Mouse (Mus musculus) layer of hippocampus, postnatal 36 days (tissue): ENCODE measurements at regions not wholly inside any gene's neighbourhood (a gene's known extent, or its start where the extent isn't known, plus 50 kb on each side); places are given as distances from the start of the nearest gene placed in this dataset.

ENCODE experiments used
- DNase-seq, 2 experiments: peaks; one replicate each; pipeline ENCODE4 v3.0.0; 2022

GRCm38 (mm10) chr2:110426881-110427280 lies 63.9 kb upstream of the Fibin start:
- DNase-seq, result no peak

- DNase-seq, result no peak
Observed at GRCm38 (mm10) chr2:110452694-110453093, 89.7 kb upstream of the Fibin start.

GRCm38 (mm10) chr2:110472307-110472995 lies 109.5 kb upstream of the Fibin start:
- DNase-seq, result no peak

- DNase-seq, result peak; percentile 47 to 52
Observed at GRCm38 (mm10) chr2:110476591-110476990, 113.6 kb upstream of the Fibin start.

- DNase-seq, result no peak
Observed at GRCm38 (mm10) chr2:110481327-110481726, 115.8 kb upstream of the Slc5a12 start.

- peak; percentile 3 to 11 for DNase-seq
Observed at GRCm38 (mm10) chr2:110486201-110486600, 110.9 kb upstream of the Slc5a12 start.

GRCm38 (mm10) chr2:110486724-110487123 lies 110.4 kb upstream of the Slc5a12 start:
- peak in 1 of 2 experiments; percentile 4 for DNase-seq

- no peak for DNase-seq
Observed at GRCm38 (mm10) chr2:110487950-110488349, 109.1 kb upstream of the Slc5a12 start.

- no peak for DNase-seq
Observed at GRCm38 (mm10) chr2:110501786-110502185, 95.3 kb upstream of the Slc5a12 start.

- DNase-seq, result no peak
Observed at GRCm38 (mm10) chr2:110508162-110508748, 88.8 kb upstream of the Slc5a12 start.

GRCm38 (mm10) chr2:110523173-110523803 lies 73.8 kb upstream of the Slc5a12 start:
- no peak for DNase-seq

GRCm38 (mm10) chr2:110528191-110528590 lies 68.9 kb upstream of the Slc5a12 start:
- DNase-seq, result no peak

- DNase-seq, result no peak
Observed at GRCm38 (mm10) chr2:110540140-110540539, 57.0 kb upstream of the Slc5a12 start.

GRCm38 (mm10) chr2:110540570-110541357 lies 56.3 kb upstream of the Slc5a12 start:
- no peak for DNase-seq

- no peak for DNase-seq
Observed at GRCm38 (mm10) chr2:110541358-110541737, 55.8 kb upstream of the Slc5a12 start.
